Mouse (Mus musculus): Measurements from ENCODE around the gene Lonp1.
"Not testable (repeated sequence)": the region's sequence is repeated elsewhere in the genome, so short reads cannot be mapped to it uniquely, and the experiment has no call there.

DNA sequence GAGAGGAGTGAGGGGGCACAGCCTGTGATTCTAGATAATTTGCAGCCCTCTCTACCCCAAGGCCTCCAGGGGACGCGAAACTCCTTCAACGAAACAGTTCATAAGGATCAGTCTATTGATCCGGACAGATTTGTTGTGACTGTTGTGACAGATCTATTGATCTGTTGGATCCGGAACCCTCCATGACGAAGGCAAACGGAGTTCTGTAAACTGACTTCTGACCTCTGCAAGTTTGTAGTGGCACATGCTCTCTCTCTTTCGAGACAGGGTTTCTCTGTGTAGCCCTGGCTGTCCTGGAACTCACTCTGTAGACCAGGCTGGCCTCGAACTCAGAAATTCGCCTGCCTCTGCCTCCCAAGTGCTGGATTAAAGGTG, 14.1 kb downstream of the Lonp1 start:
- TF ChIP-seq ZNF384 (IDR thresholded peaks at IDR 0.05; ENCODE audit: low read depth, low read length); HCFC1 (IDR thresholded peaks at IDR 0.05; ENCODE audit: borderline replicate concordance, insufficient read depth, low read length); CHD2 (IDR thresholded peaks at IDR 0.05; ENCODE audit: low read depth, low read length); MAFK (IDR thresholded peaks at IDR 0.05; ENCODE audit: insufficient read depth, low read depth, low read length): not testable (repeated sequence)
